Mouse (Mus musculus) cerebellum, postnatal 4 days (tissue): ENCODE measurements around the gene Tnxb.

Experiments used
- DNase-seq, 2 experiments: peaks; one replicate each; pipeline ENCODE4 v3.0.0; 2022; ENCODE audit warnings: low spot score in 2 of 2, mixed read lengths in 1 of 2

Gene Tnxb

GRCm38 (mm10) chr17:34659181-34659896 is 11.0 kb upstream of the Tnxb start:
- no peak for DNase-seq

GRCm38 (mm10) chr17:34659897-34660214 is 10.5 kb upstream of the Tnxb start:
- no peak for DNase-seq

- DNase-seq = no peak
Measured at GRCm38 (mm10) chr17:34660259-34660820, 10.0 kb upstream of the Tnxb start.

GRCm38 (mm10) chr17:34661121-34661591 is 9.2 kb upstream of the Tnxb start:
- DNase-seq = no peak

- no peak for DNase-seq
Measured at GRCm38 (mm10) chr17:34662468-34662867, 7.9 kb upstream of the Tnxb start.

GRCm38 (mm10) chr17:34662978-34663377 is 7.4 kb upstream of the Tnxb start:
- no peak for DNase-seq

GRCm38 (mm10) chr17:34663558-34663957 is 6.8 kb upstream of the Tnxb start:
- DNase-seq = no peak

GRCm38 (mm10) chr17:34664472-34664871 is 5.9 kb upstream of the Tnxb start:
- DNase-seq = no peak

GRCm38 (mm10) chr17:34671151-34672066 is 1.1 kb downstream of the Tnxb start:
- no peak for DNase-seq

GRCm38 (mm10) chr17:34672246-34672792 is 2.0 kb downstream of the Tnxb start:
- no peak for DNase-seq

GRCm38 (mm10) chr17:34673139-34673538 is 2.8 kb downstream of the Tnxb start:
- DNase-seq = no peak

GRCm38 (mm10) chr17:34674524-34675204 is 4.3 kb downstream of the Tnxb start:
- DNase-seq = no peak

- no peak for DNase-seq
Measured at GRCm38 (mm10) chr17:34675205-34676092, 5.1 kb downstream of the Tnxb start.

GRCm38 (mm10) chr17:34676093-34676460 is 5.7 kb downstream of the Tnxb start:
- DNase-seq = no peak

GRCm38 (mm10) chr17:34676671-34677070 is 6.3 kb downstream of the Tnxb start:
- no peak for DNase-seq

- no peak for DNase-seq
Measured at GRCm38 (mm10) chr17:34680191-34680590, 9.9 kb downstream of the Tnxb start.

GRCm38 (mm10) chr17:34680621-34681020 is 10.3 kb downstream of the Tnxb start:
- no peak for DNase-seq

GRCm38 (mm10) chr17:34681132-34681571 is 10.8 kb downstream of the Tnxb start:
- DNase-seq = no peak

GRCm38 (mm10) chr17:34681881-34682536 is 11.7 kb downstream of the Tnxb start:
- DNase-seq = no peak

GRCm38 (mm10) chr17:34683179-34683578 is 12.8 kb downstream of the Tnxb start:
- DNase-seq = no peak
